Mouse (Mus musculus): ENCODE measurements at regions not wholly inside any gene's neighbourhood (a gene's known extent, or its start where the extent isn't known, plus 50 kb on each side); places are given as distances from the start of the nearest gene placed in this dataset.

- Histone ChIP-seq H3K4me2 (ENCODE audit: low read depth, low read length) (no peak overlapping the region), H3K9ac (ENCODE audit: low read length) (no peak overlapping the region), H3K4me1 (ENCODE audit: control insufficient read depth, insufficient read depth, low read length) (peaks cover 33% of the 10 kb centered on the region), H3K36me3 (ENCODE audit: control insufficient read depth, insufficient read depth, low read length) (no peaks in the 10 kb centered on the region), H3K27me3 (ENCODE audit: control insufficient read depth, insufficient read depth, low read length) (no peaks in the 10 kb centered on the region), H3K9me3 (replicated peaks; ENCODE audit: control insufficient read depth, low read length) (no peaks in the 10 kb centered on the region), H3K4me3 (replicated peaks; ENCODE audit: low read length) (no peak overlapping the region), H3K27ac (ENCODE audit: low read length) (no peak overlapping the region)
- ATAC-seq (ENCODE audit: insufficient read depth, low FRiP score) = no peak
- WGBS = 58% methylated on average over 2 of the region's 2 CpGs
Observed at GRCm38 (mm10) chr13:51310041-51310440, 98.4 kb upstream of the S1pr3 start.

DNA sequence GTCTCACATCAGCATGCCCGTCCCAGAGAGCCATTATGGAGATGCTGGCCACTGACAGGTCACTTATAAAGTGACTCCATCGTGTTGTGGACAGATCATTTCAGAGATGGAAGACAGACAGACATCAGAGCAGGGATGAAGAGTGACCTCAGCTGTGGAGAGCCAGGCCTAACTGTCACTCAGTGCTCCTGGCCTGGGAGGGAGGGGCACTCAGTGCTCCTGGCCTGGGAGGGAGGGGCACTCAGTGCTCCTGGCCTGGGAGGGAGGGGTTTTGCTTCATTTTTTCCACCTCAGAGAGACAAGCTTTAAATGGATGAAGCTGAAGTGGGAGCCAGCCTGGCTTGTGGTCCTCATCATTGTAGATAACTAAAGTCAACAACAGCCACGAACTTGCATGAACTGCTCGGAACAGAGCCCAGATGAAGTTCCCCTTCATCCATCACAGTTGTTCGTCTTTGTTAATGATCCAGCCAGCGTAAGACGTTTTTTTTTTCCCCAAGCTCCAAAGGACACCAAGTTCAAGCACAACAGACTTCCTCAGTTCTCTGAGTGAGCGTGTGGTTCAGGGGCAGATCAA, 96.7 kb upstream of the S1pr3 start:
- peak; percentile 35 for ATAC-seq (ENCODE audit: insufficient read depth, low FRiP score)
- Histone ChIP-seq H3K4me3 (replicated peaks; ENCODE audit: low read length) (no peak overlapping the region), H3K9ac (ENCODE audit: low read length) (no peak overlapping the region), H3K9me3 (replicated peaks; ENCODE audit: control insufficient read depth, low read length) (no peaks in the 10 kb centered on the region), H3K36me3 (ENCODE audit: control insufficient read depth, insufficient read depth, low read length) (no peaks in the 10 kb centered on the region), H3K27me3 (ENCODE audit: control insufficient read depth, insufficient read depth, low read length) (no peaks in the 10 kb centered on the region), H3K27ac (ENCODE audit: low read length) (peak overlapping the region; percentile 68; the same call in 1 of the 2 replicates), H3K4me1 (ENCODE audit: control insufficient read depth, insufficient read depth, low read length) (peaks cover 40% of the 10 kb centered on the region), H3K4me2 (ENCODE audit: low read depth, low read length) (no peak overlapping the region)
- WGBS = 21% methylated on average over 8 of the region's 8 CpGs

GRCm38 (mm10) chr13:51313129-51313850, 95.1 kb upstream of the S1pr3 start:
- Histone ChIP-seq H3K27me3 (ENCODE audit: control insufficient read depth, insufficient read depth, low read length) (no peaks in the 10 kb centered on the region), H3K4me2 (ENCODE audit: low read depth, low read length) (no peak overlapping the region), H3K4me3 (replicated peaks; ENCODE audit: low read length) (no peak overlapping the region), H3K27ac (ENCODE audit: low read length) (peak overlapping the region; percentile 70), H3K36me3 (ENCODE audit: control insufficient read depth, insufficient read depth, low read length) (no peaks in the 10 kb centered on the region), H3K4me1 (ENCODE audit: control insufficient read depth, insufficient read depth, low read length) (peaks cover 40% of the 10 kb centered on the region), H3K9ac (ENCODE audit: low read length) (no peak overlapping the region), H3K9me3 (replicated peaks; ENCODE audit: control insufficient read depth, low read length) (no peaks in the 10 kb centered on the region)
- 54% methylated on average over 5 of the region's 5 CpGs for WGBS
- ATAC-seq (ENCODE audit: insufficient read depth, low FRiP score) = peak; percentile 59

DNA sequence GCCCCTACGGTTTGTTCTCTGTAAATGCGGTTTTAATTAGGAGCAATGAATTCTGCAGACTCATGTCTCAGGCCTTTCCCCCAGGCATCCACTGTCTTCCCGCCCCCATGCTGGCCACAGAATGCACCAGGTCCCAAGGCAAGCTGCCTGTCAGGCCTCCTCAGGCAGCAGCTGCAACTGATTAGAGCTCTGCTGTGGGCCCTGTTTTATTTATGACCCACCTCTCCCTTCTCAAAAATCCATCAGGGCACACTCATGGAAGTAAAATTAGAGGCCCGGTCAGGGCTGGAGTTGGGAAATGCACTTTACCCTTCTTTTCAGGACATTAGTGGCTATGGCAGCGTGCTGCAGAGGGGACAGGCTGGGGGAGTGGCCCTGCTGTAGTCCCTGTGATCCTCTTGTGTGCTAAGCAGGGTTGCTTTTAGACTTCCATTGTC, 93.9 kb upstream of the S1pr3 start:
- Histone ChIP-seq H3K9me3 (replicated peaks; ENCODE audit: control insufficient read depth, low read length) (no peaks in the 10 kb centered on the region), H3K27me3 (ENCODE audit: control insufficient read depth, insufficient read depth, low read length) (no peaks in the 10 kb centered on the region), H3K4me1 (ENCODE audit: control insufficient read depth, insufficient read depth, low read length) (peaks cover 40% of the 10 kb centered on the region), H3K27ac (ENCODE audit: low read length) (peak overlapping the region; percentile 70), H3K9ac (ENCODE audit: low read length) (peak overlapping the region; percentile 26; the same call in 1 of the 2 replicates), H3K4me2 (ENCODE audit: low read depth, low read length) (no peak overlapping the region), H3K4me3 (replicated peaks; ENCODE audit: low read length) (no peak overlapping the region), H3K36me3 (ENCODE audit: control insufficient read depth, insufficient read depth, low read length) (no peaks in the 10 kb centered on the region)
- ATAC-seq (ENCODE audit: insufficient read depth, low FRiP score) = peak; percentile 63
- WGBS = 16% methylated on average over 5 of the region's 5 CpGs

DNA sequence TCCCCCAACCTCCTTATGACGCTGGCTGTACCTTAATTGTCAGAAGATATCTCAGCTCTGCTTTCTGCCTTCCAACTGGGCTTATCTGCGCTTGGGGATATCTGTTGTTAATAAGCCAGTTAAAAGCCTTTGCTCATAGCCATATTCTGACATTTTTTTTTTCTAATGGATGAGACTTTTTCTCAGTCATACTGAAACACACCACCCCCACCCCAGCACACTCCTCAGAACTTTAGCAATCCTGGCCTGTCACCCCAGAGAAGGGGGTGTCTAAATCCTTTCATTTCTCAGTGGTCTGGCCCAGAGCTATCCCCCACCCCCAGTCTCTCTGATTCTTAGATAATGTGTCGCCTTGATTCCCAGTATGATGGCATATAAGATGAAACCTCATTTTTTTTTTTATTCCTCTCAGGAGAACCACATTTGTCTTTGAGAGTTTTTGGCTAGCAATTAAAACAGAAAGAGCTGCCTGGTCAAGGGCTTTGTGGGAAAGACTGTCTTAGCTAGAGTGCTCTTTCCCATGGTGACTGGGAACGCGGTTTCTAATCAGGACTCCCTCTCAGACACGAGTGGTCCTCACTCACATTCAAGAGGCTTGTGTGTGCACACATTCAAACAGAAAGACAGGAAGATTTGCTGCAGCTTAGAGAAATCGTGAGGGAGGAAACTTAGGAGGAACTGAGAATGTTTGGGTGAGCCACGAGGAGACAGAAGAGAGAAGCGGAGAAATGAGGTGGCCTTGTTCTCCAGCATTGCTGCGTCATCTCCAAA, 93.2 kb upstream of the S1pr3 start:
- no peaks in the 10 kb centered on the region for H3K36me3 ChIP-seq (ENCODE audit: control insufficient read depth, insufficient read depth, low read length)
- peak overlapping the region; percentile 26; the same call in 1 of the 2 replicates for H3K9ac ChIP-seq (ENCODE audit: low read length)
- no peaks in the 10 kb centered on the region for H3K27me3 ChIP-seq (ENCODE audit: control insufficient read depth, insufficient read depth, low read length)
- no peak for ATAC-seq (ENCODE audit: insufficient read depth, low FRiP score)
- H3K4me1 ChIP-seq (ENCODE audit: control insufficient read depth, insufficient read depth, low read length) = peaks cover 40% of the 10 kb centered on the region
- no peaks in the 10 kb centered on the region for H3K9me3 ChIP-seq (replicated peaks; ENCODE audit: control insufficient read depth, low read length)
- no peak overlapping the region for H3K4me2 ChIP-seq (ENCODE audit: low read depth, low read length)
- peak overlapping the region; percentile 70 for H3K27ac ChIP-seq (ENCODE audit: low read length)
- WGBS = 38% methylated on average over 10 of the region's 10 CpGs
- H3K4me3 ChIP-seq (replicated peaks; ENCODE audit: low read length) = no peak overlapping the region

GRCm38 (mm10) chr13:51315779-51316041, 92.7 kb upstream of the S1pr3 start:
- H3K27ac ChIP-seq (ENCODE audit: low read length) = no peak overlapping the region

DNA sequence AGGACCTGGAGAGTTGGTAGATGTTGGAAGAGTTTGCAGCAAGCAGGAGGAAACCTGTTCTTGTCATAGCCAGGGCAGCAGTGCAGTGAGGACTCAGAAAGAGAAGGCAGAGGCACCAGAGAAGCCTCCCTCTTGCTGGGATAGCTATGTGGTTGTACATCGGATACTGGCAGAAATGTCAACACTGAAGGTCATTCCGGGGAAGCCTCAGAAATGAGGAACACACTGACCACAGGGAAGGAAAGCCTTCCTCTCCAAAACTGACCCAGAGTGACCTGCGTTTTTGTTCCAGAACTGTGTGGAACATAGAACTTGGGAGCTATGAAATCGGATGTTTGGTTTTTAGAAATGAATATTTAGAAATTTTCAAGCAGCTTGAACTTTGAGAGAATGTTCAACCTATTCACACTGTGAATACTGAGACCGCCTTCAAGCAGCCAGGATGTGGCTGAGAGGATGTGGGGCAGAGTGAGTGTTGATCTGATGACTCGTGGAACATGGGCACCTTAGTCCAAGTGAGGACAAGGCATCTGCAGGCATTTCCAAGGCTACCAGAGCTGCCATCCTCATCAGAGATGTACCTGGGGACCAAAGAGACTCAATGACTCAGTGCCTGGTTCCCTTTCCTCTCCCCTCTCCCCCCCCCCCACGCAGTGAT, 85.3 kb upstream of the S1pr3 start:
- WGBS = 69% methylated on average over 7 of the region's 7 CpGs
- Histone ChIP-seq H3K27ac (ENCODE audit: low read length) (no peak overlapping the region), H3K9me3 (replicated peaks; ENCODE audit: control insufficient read depth, low read length) (no peaks in the 10 kb centered on the region), H3K4me1 (ENCODE audit: control insufficient read depth, insufficient read depth, low read length) (peaks cover 5% of the 10 kb centered on the region; the same call in 1 of the 2 replicates), H3K36me3 (ENCODE audit: control insufficient read depth, insufficient read depth, low read length) (no peaks in the 10 kb centered on the region), H3K4me3 (replicated peaks; ENCODE audit: low read length) (no peak overlapping the region), H3K9ac (ENCODE audit: low read length) (no peak overlapping the region), H3K27me3 (ENCODE audit: control insufficient read depth, insufficient read depth, low read length) (no peaks in the 10 kb centered on the region), H3K4me2 (ENCODE audit: low read depth, low read length) (no peak overlapping the region)
- ATAC-seq (ENCODE audit: insufficient read depth, low FRiP score) = no peak

More at GRCm38 (mm10) chr13:51315779-51316041, 92.7 kb upstream of the S1pr3 start:
- Histone ChIP-seq H3K4me3 (replicated peaks; ENCODE audit: low read length) (no peak overlapping the region), H3K27me3 (ENCODE audit: control insufficient read depth, insufficient read depth, low read length) (no peaks in the 10 kb centered on the region), H3K4me1 (ENCODE audit: control insufficient read depth, insufficient read depth, low read length) (peaks cover 40% of the 10 kb centered on the region), H3K4me2 (ENCODE audit: low read depth, low read length) (no peak overlapping the region), H3K36me3 (ENCODE audit: control insufficient read depth, insufficient read depth, low read length) (no peaks in the 10 kb centered on the region), H3K9ac (ENCODE audit: low read length) (no peak overlapping the region; the same call in 1 of the 2 replicates), H3K9me3 (replicated peaks; ENCODE audit: control insufficient read depth, low read length) (no peaks in the 10 kb centered on the region)
- 55% methylated on average over 5 of the region's 5 CpGs for WGBS
- no peak for ATAC-seq (ENCODE audit: insufficient read depth, low FRiP score)

- H3K9me3 ChIP-seq (replicated peaks; ENCODE audit: control insufficient read depth, low read length) = no peaks in the 10 kb centered on the region
- no peak overlapping the region for H3K27ac ChIP-seq (ENCODE audit: low read length)
- 69% methylated on average over 5 of the region's 5 CpGs for WGBS
- ATAC-seq (ENCODE audit: insufficient read depth, low FRiP score) = no peak
- H3K4me1 ChIP-seq (ENCODE audit: control insufficient read depth, insufficient read depth, low read length) = peaks cover 14% of the 10 kb centered on the region
- H3K27me3 ChIP-seq (ENCODE audit: control insufficient read depth, insufficient read depth, low read length) = no peaks in the 10 kb centered on the region
- H3K9ac ChIP-seq (ENCODE audit: low read length) = no peak overlapping the region
- H3K4me2 ChIP-seq (ENCODE audit: low read depth, low read length) = no peak overlapping the region
- no peaks in the 10 kb centered on the region for H3K36me3 ChIP-seq (ENCODE audit: control insufficient read depth, insufficient read depth, low read length)
- no peak overlapping the region for H3K4me3 ChIP-seq (replicated peaks; ENCODE audit: low read length)
Observed at GRCm38 (mm10) chr13:51324714-51325113, 83.7 kb upstream of the S1pr3 start.

GRCm38 (mm10) chr13:51325298-51325697, 83.1 kb upstream of the S1pr3 start:
- Histone ChIP-seq H3K9me3 (replicated peaks; ENCODE audit: control insufficient read depth, low read length) (no peaks in the 10 kb centered on the region), H3K27ac (ENCODE audit: low read length) (no peak overlapping the region), H3K9ac (ENCODE audit: low read length) (no peak overlapping the region), H3K4me3 (replicated peaks; ENCODE audit: low read length) (no peak overlapping the region), H3K36me3 (ENCODE audit: control insufficient read depth, insufficient read depth, low read length) (no peaks in the 10 kb centered on the region), H3K4me2 (ENCODE audit: low read depth, low read length) (no peak overlapping the region), H3K27me3 (ENCODE audit: control insufficient read depth, insufficient read depth, low read length) (no peaks in the 10 kb centered on the region), H3K4me1 (ENCODE audit: control insufficient read depth, insufficient read depth, low read length) (peaks cover 14% of the 10 kb centered on the region)
- ATAC-seq (ENCODE audit: insufficient read depth, low FRiP score) = no peak
- 61% methylated on average over 5 of the region's 5 CpGs for WGBS
